Mouse (Mus musculus): ENCODE results near the gene Fgd3.
A peak's percentile ranks its signal among the peaks of the same experiment; 100 is the strongest.

Fgd3 gene

GRCm38 (mm10) chr13:49320040-49320439, at the start of gene Fgd3:
TSS of gene Fgd3 (minus strand) at chr13:49320311.
- peak; percentile 60 for DNase-seq (ENCODE audit: low read depth, low spot score)

DNA sequence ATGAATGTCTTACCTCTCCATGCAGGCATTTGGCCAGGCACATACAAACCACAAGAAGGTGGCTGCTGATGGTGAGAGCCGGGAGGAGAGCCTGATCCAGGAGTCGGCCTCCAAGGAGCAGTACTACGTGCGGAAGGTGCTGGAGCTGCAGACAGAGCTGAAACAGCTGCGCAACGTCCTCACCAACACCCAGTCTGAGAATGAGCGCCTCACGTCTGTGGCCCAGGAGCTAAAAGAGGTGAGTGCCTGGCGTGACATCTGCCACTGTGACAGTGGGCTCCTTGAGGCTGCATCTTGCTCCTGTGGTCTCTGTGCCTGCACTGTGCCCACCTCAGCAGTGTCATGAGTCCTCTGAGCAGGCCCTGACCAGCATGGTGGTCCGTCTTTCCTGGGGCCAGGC, 49.3 kb upstream of the Fgd3 start:
- DNase-seq (ENCODE audit: low read depth, low spot score), result no peak

DNA sequence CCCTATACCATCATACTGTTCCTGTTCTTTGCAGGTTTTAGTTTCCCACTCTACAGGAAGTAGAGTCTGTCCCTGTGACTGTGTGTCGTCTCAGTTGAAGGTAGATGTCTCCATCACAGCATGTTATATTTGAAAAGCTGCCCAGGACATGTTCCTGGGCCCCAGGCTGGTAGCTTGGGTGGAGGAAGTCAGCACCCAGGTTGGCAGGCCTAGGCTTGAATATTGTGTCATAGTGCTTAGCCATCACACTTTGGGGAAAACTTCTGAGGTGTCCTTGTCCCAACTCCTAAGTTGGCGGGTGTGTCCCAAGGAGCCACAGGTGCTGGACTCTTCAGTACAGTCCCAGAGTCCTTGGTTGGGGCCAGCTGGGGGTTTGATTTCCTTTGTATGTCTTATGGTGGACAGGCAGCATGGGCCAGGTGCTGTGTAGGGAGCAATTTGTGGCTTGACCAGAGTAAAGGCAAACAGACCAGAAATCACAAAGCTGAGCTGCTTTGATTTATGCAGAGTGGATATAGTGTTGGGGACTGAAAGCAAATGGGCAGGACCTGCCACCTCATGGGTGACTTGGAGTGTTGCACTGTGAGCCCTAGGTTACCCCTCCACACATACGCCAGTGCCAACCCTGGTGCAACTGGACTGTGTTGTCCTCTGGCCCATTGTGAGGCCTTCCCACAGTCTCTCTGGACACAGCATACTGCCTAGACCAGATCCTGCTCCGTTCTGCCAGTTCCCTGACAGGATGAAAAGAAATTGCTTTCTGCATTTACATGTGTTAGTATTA, 47.7 kb upstream of the Fgd3 start:
- no peak for DNase-seq (ENCODE audit: low read depth, low spot score)

GRCm38 (mm10) chr13:49364716-49365115, 44.6 kb upstream of the Fgd3 start:
- no peak for DNase-seq (ENCODE audit: low read depth, low spot score)

DNA sequence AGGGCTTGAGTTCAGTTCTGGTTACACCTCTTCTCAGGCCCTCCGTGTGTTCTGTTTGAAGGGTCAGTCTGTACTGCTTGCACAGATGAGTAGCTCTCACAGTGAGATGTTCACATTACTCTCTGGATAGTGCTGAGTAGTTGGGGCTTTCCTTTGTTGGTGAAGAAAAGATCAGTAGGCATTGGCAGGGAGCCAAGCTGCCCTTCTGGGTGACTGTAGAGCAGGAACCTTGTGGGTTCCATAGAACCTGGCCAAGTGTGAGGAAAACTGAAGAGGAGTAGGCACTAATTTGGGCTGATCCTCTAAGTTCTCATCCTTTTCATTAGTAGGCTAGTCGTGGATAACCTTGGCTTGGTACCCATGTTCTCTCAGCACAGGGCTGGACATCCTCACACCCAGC, 42.7 kb upstream of the Fgd3 start:
- DNase-seq (ENCODE audit: low read depth, low spot score), result no peak

DNA sequence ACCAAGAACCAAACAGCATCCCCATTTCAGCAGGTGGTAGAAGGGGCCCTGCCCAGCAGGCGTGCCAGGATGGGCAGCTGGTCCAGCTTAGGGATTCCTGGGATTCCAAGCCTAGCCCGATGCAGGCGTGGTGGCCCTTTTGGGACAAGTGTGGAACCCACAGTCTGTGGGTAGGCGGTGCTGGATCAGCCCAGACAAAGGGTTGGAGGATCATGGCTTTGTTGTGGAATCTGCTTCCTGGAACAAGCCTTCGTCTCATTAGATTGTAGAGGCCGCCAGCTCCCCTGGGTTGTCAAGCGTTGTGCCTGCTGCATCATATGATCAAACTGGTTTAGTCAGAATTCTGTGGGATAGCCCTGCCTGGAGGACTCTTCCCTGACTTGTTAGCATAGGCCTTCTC, 42.3 kb upstream of the Fgd3 start:
- DNase-seq (ENCODE audit: low read depth, low spot score), result no peak

DNA sequence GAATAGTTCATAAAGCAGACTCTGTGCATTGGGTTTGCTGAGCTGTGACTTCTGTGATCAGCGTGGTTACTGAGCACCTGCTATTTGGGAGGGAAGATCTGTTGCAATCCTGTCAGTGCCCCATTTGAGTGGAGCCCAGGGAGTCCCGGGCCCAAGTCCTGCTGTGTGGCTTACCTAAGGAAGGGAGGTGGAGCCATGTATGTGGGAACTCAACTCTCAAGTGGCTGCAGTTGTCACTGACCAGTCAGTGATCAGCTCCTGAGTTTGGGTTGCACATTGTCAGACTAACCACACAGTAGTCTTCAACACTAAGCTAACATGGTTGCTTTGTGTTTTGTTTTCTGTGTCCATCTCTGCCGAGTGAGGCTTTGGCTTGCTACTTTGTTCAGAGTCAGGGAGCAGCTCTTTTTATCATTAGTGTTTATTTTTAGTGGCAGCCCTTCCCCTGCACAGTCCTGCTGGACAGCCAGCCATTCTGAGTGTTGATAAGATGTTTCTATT, 40.8 kb upstream of the Fgd3 start:
- no peak for DNase-seq (ENCODE audit: low read depth, low spot score)

DNA sequence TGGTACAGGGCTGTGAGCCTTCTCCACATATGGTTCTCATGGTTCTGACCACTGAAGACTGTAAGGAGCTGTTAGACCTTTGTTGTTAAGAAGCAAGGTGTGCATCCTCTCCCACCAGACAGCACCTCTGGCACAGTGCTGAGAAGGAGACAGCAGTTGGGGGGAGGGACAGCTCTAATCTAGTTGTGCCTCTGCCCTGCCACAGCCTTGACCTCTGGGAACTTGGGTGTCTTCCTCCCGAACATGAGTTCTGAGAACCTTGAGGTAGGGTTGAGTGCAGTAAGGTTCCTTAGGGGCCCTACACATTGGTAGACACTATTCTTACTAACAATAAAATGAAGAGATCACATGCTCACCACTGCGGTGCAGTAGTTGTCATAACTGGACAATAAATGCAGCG, 38.1 kb upstream of the Fgd3 start:
- no peak for DNase-seq (ENCODE audit: low read depth, low spot score)

- no peak for DNase-seq (ENCODE audit: low read depth, low spot score)
Observed at GRCm38 (mm10) chr13:49357367-49358026, 37.4 kb upstream of the Fgd3 start.

DNA sequence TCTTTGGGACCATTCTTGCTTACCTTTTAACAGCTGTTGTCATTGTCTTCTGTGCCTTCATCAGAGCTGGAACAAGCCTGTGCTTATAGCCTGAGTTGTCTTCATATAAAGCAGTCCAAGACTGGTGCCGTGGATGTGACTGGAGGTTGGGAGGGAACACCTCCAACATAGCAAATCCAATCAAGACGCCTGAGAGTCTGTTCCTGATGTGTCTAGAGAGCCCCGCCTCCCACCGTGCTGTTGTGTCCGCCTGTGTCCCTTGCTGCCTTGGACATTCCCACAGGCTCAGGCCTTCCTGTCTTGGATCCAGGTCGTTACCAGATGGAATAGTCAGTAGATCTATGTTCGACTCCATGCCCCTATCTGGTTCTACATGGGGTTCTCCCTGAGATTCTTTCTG, 36.0 kb upstream of the Fgd3 start:
- no peak for DNase-seq (ENCODE audit: low read depth, low spot score)

DNA sequence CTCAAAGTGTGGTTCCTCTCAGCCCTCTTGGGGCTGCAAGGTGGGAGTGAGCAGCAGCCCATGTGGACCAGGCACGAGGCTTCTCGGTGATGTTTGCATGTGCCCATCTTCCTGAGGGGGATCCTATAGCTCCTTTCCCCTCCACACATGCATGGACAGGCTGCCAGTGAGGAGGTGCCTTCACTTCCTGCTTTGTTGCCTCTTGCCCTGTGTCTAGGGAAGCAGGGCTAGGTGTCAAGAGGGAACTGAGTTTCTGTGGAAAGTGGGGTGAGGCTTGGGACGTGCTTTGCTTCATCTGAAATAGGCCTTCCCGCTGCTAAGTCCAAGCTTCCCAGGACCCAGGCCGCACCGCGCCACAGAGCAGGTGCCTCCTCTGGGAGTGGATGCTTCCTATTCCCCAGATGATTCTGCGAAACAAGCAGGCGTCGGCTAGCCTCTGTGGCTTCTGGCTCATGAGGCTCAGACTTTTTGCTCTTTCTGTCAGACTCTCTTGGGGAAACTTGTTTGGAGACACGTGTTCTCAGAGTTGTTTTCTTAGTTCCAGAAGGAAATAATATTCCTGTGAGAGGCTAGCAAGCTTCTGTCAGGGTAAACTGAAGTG, 35.5 kb upstream of the Fgd3 start:
- DNase-seq (ENCODE audit: low read depth, low spot score), result no peak

DNA sequence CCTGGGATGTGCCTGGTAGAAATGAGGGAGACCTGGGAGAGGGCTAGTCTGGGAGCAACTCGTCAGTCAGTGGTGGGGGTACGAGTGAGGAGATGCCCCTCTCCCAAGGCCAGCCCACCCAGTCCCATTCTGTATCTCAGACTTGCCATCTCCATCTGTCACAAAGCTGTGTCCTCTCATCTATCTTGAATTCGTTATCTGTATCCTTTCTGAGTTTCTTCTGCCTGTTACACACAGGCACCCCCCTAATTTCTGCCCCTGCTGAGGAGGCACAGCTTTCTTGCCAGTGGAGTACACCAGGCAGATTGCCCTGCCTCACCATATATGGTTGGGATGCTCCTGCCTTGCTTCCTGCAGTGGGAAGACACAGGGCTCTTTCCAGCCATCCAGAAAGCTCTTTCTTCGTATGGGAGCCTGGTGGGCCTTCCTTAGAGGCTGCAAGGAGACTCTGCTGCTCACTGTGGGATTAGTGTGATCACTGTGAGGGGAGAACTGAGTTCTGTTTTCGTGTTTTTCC, 33.9 kb upstream of the Fgd3 start:
- DNase-seq (ENCODE audit: low read depth, low spot score), result no peak

DNA sequence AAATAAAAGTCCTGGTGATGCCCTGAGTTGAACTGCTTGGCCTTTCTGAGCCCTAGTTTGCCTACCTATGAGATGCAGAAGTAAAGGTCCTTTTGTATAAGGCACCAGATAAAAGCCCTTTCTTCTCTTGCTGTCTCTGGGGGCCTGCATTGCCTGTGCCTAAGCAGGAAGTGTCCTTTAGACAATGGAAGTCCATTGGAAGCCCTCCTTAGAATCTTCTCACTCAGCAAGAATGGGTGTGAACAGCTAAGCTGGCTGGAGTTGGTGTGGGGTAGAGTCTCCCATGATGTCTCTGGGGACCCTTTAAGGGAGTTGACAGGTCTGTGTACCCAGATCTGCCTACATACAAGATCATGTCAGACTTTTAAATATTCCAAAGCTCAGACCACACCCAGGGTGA, 33.3 kb upstream of the Fgd3 start:
- DNase-seq (ENCODE audit: low read depth, low spot score), result no peak

GRCm38 (mm10) chr13:49352581-49353159, 32.6 kb upstream of the Fgd3 start:
- DNase-seq (ENCODE audit: low read depth, low spot score), result no peak

DNA sequence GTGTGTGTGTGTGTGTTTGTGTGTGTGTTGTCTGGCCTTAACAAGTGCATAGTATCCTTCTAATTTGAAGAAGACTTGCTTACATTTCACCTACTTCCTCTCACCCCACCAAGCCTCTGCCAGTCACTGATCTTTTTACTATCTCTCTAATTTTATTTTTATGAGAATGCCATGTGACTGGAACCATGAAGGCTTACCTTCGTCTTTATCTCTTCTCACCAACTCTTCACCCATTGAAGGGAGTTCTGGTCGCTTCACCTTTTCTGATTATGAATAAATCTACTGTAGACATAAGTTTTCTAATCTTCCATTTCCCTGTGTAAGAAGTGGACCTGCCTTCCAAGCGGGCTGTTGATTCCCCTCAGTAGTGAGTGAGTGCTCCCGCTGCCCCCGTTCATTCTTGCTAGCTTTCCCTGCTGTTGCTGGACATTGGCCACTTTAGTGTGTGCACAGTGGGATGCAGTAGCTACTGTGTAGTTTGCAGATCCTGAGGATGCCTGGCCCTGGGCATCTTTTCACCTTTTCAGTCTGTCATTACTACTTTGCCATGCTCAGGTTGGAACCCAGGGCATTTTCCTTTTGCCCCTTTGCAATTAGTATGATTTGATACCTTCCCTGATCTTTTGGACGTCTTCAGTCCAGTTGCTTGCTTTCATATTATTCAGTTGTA, 29.9 kb upstream of the Fgd3 start:
- DNase-seq (ENCODE audit: low read depth, low spot score), result no peak

GRCm38 (mm10) chr13:49349335-49349734, 29.2 kb upstream of the Fgd3 start:
- DNase-seq (ENCODE audit: low read depth, low spot score), result no peak

DNA sequence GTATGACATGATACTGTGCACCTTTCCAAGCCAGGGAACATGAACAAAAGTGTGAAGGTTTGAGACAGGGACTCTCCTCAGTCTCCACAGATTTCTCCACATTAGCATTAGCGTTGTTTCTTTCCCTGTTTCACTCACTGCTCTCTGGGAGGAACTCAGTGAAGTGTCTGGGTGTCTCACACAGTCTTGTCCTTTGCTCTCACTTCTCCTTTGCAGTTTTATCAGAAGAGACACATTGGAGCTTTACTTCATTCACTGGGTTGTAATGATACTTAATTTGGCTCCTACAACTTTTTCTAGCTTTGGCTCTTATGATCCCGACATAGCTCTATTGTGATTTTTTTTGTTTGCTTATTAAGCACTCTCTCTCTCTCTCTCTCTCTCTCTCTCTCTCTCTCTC, 28.4 kb upstream of the Fgd3 start:
- no peak for DNase-seq (ENCODE audit: low read depth, low spot score)

DNA sequence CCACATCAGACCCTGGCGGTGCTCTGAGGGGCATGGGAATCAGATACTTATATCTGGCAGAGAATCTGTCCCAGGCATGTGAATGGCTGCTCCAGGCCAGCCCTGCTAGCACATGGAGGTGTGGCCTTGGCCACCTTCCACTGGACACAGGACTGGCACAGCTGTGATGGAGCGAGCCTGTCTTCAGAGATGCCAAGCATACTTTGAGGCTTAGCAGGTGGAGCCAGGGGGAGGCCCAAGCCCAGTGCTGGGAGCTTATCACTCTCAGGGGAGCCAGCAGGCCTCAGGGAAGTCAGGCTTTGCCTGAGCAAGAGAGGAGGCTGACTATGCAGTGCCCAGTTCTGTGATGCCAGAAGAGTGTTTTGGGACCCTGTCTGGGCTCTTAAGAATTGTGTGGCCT, 25.4 kb upstream of the Fgd3 start:
- no peak for DNase-seq (ENCODE audit: low read depth, low spot score)

- no peak for DNase-seq (ENCODE audit: low read depth, low spot score)
Observed at GRCm38 (mm10) chr13:49344567-49344966, 24.5 kb upstream of the Fgd3 start.

DNA sequence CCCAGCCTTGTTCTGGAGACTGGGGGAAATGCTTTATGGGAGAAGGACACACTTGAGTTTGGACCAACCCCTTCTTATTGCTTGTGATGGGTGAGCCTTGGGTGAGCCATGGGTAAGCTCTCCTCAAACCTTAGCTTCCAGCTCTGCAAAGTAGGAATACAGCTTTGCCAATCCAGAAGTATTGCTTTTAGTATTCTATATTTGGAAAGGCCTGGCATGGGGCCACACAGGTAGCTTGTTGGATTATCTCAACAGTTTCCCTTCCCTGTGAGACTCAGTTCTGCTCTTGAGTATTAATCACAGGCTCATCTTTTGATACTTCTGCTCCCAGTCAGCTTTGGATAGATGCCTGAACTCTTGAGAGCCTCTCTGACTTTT, 22.6 kb upstream of the Fgd3 start:
- DNase-seq (ENCODE audit: low read depth, low spot score), result no peak

- DNase-seq (ENCODE audit: low read depth, low spot score), result no peak
Observed at GRCm38 (mm10) chr13:49341831-49342722, 22.0 kb upstream of the Fgd3 start.
